ENCODE assay signal across 7 mouse cellular contexts in the genomic region with DNA sequence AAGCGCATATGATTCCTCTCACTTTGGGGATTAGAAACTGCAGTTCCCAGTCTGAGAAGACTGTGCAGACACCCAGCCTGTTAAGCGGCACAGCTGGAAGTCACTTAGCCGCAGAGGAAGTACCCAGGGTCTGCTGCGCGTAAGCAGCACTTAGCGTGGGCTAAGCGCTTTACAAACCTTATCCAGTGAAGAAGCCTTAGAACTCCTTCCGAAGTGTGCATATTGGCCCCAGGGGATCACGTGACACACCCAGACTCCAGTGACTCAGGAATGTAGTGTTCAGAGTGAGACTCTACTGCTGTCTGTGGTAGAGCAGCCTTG. TPM values are rescaled to one million over a fixed set of nuclear protein-coding genes. Genes with fewer than 3 reads are reported as not detected.
DNase-seq lines count a peak whose midpoint lies in the region; ATAC-seq and TF ChIP-seq lines count a peak whose summit lies in the region.

No protein-coding gene starts in this region.

- no peak overlapping the region for H3K4me2 ChIP-seq in embryonic facial prominence, embryonic 15.5 days (replicated peaks)
- no peak overlapping the region for H3K4me2 ChIP-seq in midbrain, embryonic 11.5 days

- ATAC-seq in embryonic facial prominence, embryonic 15.5 days (ENCODE audit: insufficient number of reproducible peaks, low FRiP score, low TSS enrichment, low read depth): no peak
- no peak for ATAC-seq in midbrain, embryonic 11.5 days (ENCODE audit: low FRiP score)

- H3ac ChIP-seq in C2C12 (ENCODE audit: control insufficient read depth, insufficient read length, low read depth): no peak overlapping the region

- H3K36me3 ChIP-seq in C2C12 (ENCODE audit: control insufficient read depth, insufficient read depth): no peaks in the 10 kb centered on the region
- H3K36me3 ChIP-seq in embryonic facial prominence, embryonic 15.5 days: no peaks in the 10 kb centered on the region
- no peaks in the 10 kb centered on the region for H3K36me3 ChIP-seq in midbrain, embryonic 11.5 days (ENCODE audit: control insufficient read depth, insufficient read depth, low read length)

- WGBS in embryonic facial prominence, embryonic 15.5 days: 30% methylated on average over 9 of the region's 9 CpGs
- 60% methylated on average over 9 of the region's 9 CpGs for WGBS in midbrain, embryonic 11.5 days

- intact Hi-C loops in left cerebral cortex, postnatal 25 days (cut with DNase I): loop anchor here (5.0 to 10.0 kb wide), 4 partner anchors 110 to 302 kb away; a partner anchor contains a TSS

- peak; percentile 47 for DNase-seq in 416B (ENCODE audit: low read depth)
- DNase-seq in left cerebral cortex, postnatal 25 days (ENCODE audit: low spot score in 2 of 2): peak; percentile 42 to 72
- DNase-seq in right cerebral cortex, postnatal 14 days: peak; percentile 37
- DNase-seq in adrenal gland, postnatal 25 days: no peak
- no peak for DNase-seq in midbrain, embryonic 11.5 days (ENCODE audit: low spot score, missing footprints)

- H3K9me3 ChIP-seq in embryonic facial prominence, embryonic 15.5 days (replicated peaks): no peaks in the 10 kb centered on the region
- H3K9me3 ChIP-seq in midbrain, embryonic 11.5 days (ENCODE audit: control insufficient read depth, low read length): no peaks in the 10 kb centered on the region

- peak overlapping the region; percentile 85 for H3K27ac ChIP-seq in embryonic facial prominence, embryonic 15.5 days (replicated peaks)
- no peak overlapping the region for H3K27ac ChIP-seq in midbrain, embryonic 11.5 days (ENCODE audit: low read depth, low read length)

- no peaks in the 10 kb centered on the region for H3K79me2 ChIP-seq in C2C12 (ENCODE audit: control insufficient read depth, insufficient read depth)

- H3K4me1 ChIP-seq in embryonic facial prominence, embryonic 15.5 days: peaks cover 75% of the 10 kb centered on the region
- H3K4me1 ChIP-seq in midbrain, embryonic 11.5 days (ENCODE audit: control insufficient read depth, insufficient read depth, low read length): no peaks in the 10 kb centered on the region

- H3K79me3 ChIP-seq in C2C12 (ENCODE audit: low read depth): no peaks in the 10 kb centered on the region

- H3K4me3 ChIP-seq in C2C12 (ENCODE audit: insufficient read depth, poor library complexity, severe bottlenecking): no peak overlapping the region
- H3K4me3 ChIP-seq in embryonic facial prominence, embryonic 15.5 days (replicated peaks): no peak overlapping the region
- no peak overlapping the region for H3K4me3 ChIP-seq in midbrain, embryonic 11.5 days (ENCODE audit: low read depth, low read length)

- no peaks in the 10 kb centered on the region for H3K27me3 ChIP-seq in C2C12 (ENCODE audit: control insufficient read depth, insufficient read depth, insufficient read length)
- no peaks in the 10 kb centered on the region for H3K27me3 ChIP-seq in embryonic facial prominence, embryonic 15.5 days
- H3K27me3 ChIP-seq in midbrain, embryonic 11.5 days (ENCODE audit: control insufficient read depth, insufficient read depth, low read length): no peaks in the 10 kb centered on the region

- no peak overlapping the region for H3K9ac ChIP-seq in embryonic facial prominence, embryonic 15.5 days
- H3K9ac ChIP-seq in midbrain, embryonic 11.5 days (ENCODE audit: low read length): no peak overlapping the region

- no peak for TF ChIP-seq CTCF in C2C12 (IDR thresholded peaks at IDR 0.05; ENCODE audit: control insufficient read depth, insufficient read depth, insufficient read length)

TF ChIP-seq in C2C12, 6 proteins besides CTCF, POLR2A, EP300 and RAD21:
- TF ChIP-seq USF1 (IDR thresholded peaks at IDR 0.05; ENCODE audit: low read depth) (peak; percentile 49), MYOD1 (IDR thresholded peaks at IDR 0.05; ENCODE audit: control insufficient read depth, insufficient read length, low read depth) (no peak)

RNA-seq across cellular contexts. Expression of a gene that starts 44.1 kb away (rescaled TPM):
- polyA plus RNA-seq in C2C12 (2012; fragmentation: generic; extraction: Trizol): 7.1 TPM
- polyA plus RNA-seq in embryonic facial prominence, embryonic 15.5 days (2015; fragmentation: Nextera tagmentation; extraction: Ambion mirVana): 33.5 and 38.3 TPM in 2 replicates
- 1 to 10 TPM; 2.8 to 3.4 TPM for total RNA-seq in left cerebral cortex, postnatal 25 days (2021)
- total RNA-seq in adrenal gland, postnatal 25 days (2021): 8.1 and 13.4 TPM in 2 replicates
- polyA plus RNA-seq in midbrain, embryonic 11.5 days (2014; fragmentation: Nextera tagmentation; extraction: Ambion mirVana): 6.3 TPM in 2 replicates

RNA-seq across cellular contexts. Expression of a gene that starts 50.9 kb away (rescaled TPM):
- 27.9 TPM for polyA plus RNA-seq in C2C12 (2012; fragmentation: generic; extraction: Trizol)
- polyA plus RNA-seq in embryonic facial prominence, embryonic 15.5 days (2015; fragmentation: Nextera tagmentation; extraction: Ambion mirVana): 67.9 and 72.0 TPM in 2 replicates
- 100 to 1,000 TPM; 143 to 154 TPM for total RNA-seq in left cerebral cortex, postnatal 25 days (2021)
- total RNA-seq in adrenal gland, postnatal 25 days (2021): 96.1 and 137 TPM in 2 replicates
- 32.6 and 42.3 TPM in 2 replicates for polyA plus RNA-seq in midbrain, embryonic 11.5 days (2014; fragmentation: Nextera tagmentation; extraction: Ambion mirVana)

Comparison
In these comparisons a context has a peak if more than half of its experiments do, and no peak if none do; other contexts are left out.
1. DNase-seq: peak in 416B (single experiment), left cerebral cortex, postnatal 25 days (2 of 2) and right cerebral cortex, postnatal 14 days (single experiment); none in adrenal gland, postnatal 25 days (single experiment) and midbrain, embryonic 11.5 days (single experiment).